Mouse (Mus musculus) kidney, postnatal 0 days (tissue): ENCODE measurements around the gene Prr18. TPM values are rescaled to one million over a fixed set of nuclear protein-coding genes. Genes with fewer than 3 reads are reported as not detected.

Experiments used
- ATAC-seq: fragments of 200-750 bp; cut with Nextera tagmentation; replicated peaks from 2 replicates; pipeline ENCODE4 v1.8.0; 2017; ENCODE audit warnings: low read depth, moderate number of reproducible peaks, moderate TSS enrichment, moderate library complexity; ENCODE audit not compliant: low FRiP score
- DNase-seq: peaks from one replicate; pipeline ENCODE4 v3.0.0-alpha.2; 2016; ENCODE audit warnings: low spot score
- H3K27ac ChIP-seq: fragments of 300-500 bp; sonication (generic); 2 replicates; pipeline ENCODE4 v1.5.1; 2014; ENCODE audit warnings: mild to moderate bottlenecking
- H3K27me3 ChIP-seq: fragments of 300-500 bp; sonication (generic); 2 replicates; pipeline ENCODE4 v1.6.1; 2014; ENCODE audit warnings: low read length, mixed read lengths; ENCODE audit not compliant: insufficient read depth
- H3K36me3 ChIP-seq: fragments of 300-500 bp; sonication (generic); 2 replicates; pipeline ENCODE4 v1.6.1; 2014; ENCODE audit warnings: low read length, mixed read lengths; ENCODE audit not compliant: insufficient read depth
- H3K4me1 ChIP-seq: fragments of 300-500 bp; sonication (generic); replicated peaks from 2 replicates; pipeline ENCODE4 v1.6.1; 2014; ENCODE audit warnings: antibody characterized with exemption, low read length, mixed read lengths; ENCODE audit not compliant: insufficient read depth
- H3K4me2 ChIP-seq: fragments of 300-500 bp; sonication (generic); 2 replicates; pipeline ENCODE4 v1.6.1; 2014; ENCODE audit warnings: mild to moderate bottlenecking, low read length, moderate library complexity, mixed read lengths
- H3K4me3 ChIP-seq: fragments of 300-500 bp; sonication (generic); replicated peaks from 2 replicates; pipeline ENCODE4 v1.5.1; 2014; ENCODE audit warnings: low read depth, low read length
- H3K9ac ChIP-seq: fragments of 300-500 bp; sonication (generic); 2 replicates; pipeline ENCODE4 v1.6.1; 2014; ENCODE audit warnings: low read depth, low read length
- H3K9me3 ChIP-seq: fragments of 300-500 bp; sonication (generic); replicated peaks from 2 replicates; pipeline ENCODE4 v1.6.1; 2016; ENCODE audit warnings: low read length, inconsistent platforms, mixed read lengths
- CTCF ChIP-seq: IDR thresholded peaks from 2 replicates; pipeline ENCODE4 v1.5.1; 2016; ENCODE audit warnings: antibody characterized with exemption, low read depth, mild to moderate bottlenecking, moderate library complexity
- WGBS: fragments of 180-500 bp; shearing (Covaris S2); extraction: QIAGEN DNeasy Blood & Tissue Kit; methylation state at CpG from one replicate; pipeline ENCODE4 v1.1.7; 2014; 5-methylcytosine and 5-hydroxymethylcytosine counted together
- polyA plus RNA-seq: library from polyadenylated mRNA; unstranded; fragments of >200 nt; fragmentation: Nextera tagmentation; extraction: Ambion mirVana; gene quantifications from 2 replicates; pipeline ENCODE4 v1.2.1, GENCODE M21; 2015

The Prr18 gene
- polyA plus RNA-seq, 1 experiment from 2014 or later, result 0.28 TPM

GRCm38 (mm10) chr17:8298281-8298680 lies 39.0 kb upstream of the Prr18 start:
- Histone ChIP-seq H3K4me2 (no peak overlapping the region), H3K4me1 (no peaks in the 10 kb centered on the region), H3K9me3 (no peaks in the 10 kb centered on the region), H3K4me3 (no peak overlapping the region), H3K9ac (no peak overlapping the region), H3K27me3 (no peaks in the 10 kb centered on the region), H3K27ac (no peak overlapping the region), H3K36me3 (0 out of 2 replicates have a peak, but pooled peaks cover 6% of the 10 kb centered on the region)
- ATAC-seq, result no peak
- TF ChIP-seq CTCF, result no peak
- WGBS, result 90% methylated on average over 2 of the region's 2 CpGs
- DNase-seq, result no peak

GRCm38 (mm10) chr17:8299524-8299923 lies 37.7 kb upstream of the Prr18 start:
- no peaks in the 10 kb centered on the region for H3K9me3 ChIP-seq
- H3K4me2 ChIP-seq, result no peak overlapping the region
- ATAC-seq (no peak), DNase-seq (no peak)
- H3K9ac ChIP-seq, result no peak overlapping the region
- H3K4me3 ChIP-seq, result no peak overlapping the region
- 0 out of 2 replicates have a peak, but pooled peaks cover 6% of the 10 kb centered on the region for H3K36me3 ChIP-seq
- H3K27me3 ChIP-seq, result no peaks in the 10 kb centered on the region
- no peak for TF ChIP-seq CTCF
- H3K27ac ChIP-seq, result no peak overlapping the region
- H3K4me1 ChIP-seq, result no peaks in the 10 kb centered on the region

GRCm38 (mm10) chr17:8301515-8301914 lies 35.7 kb upstream of the Prr18 start:
- 81% methylated on average over 4 of the region's 4 CpGs for WGBS
- Histone ChIP-seq H3K4me1 (no peaks in the 10 kb centered on the region), H3K9me3 (no peaks in the 10 kb centered on the region), H3K27me3 (no peaks in the 10 kb centered on the region), H3K4me3 (no peak overlapping the region), H3K9ac (no peak overlapping the region), H3K4me2 (no peak overlapping the region), H3K36me3 (0 out of 2 replicates have a peak, but pooled peaks cover 6% of the 10 kb centered on the region), H3K27ac (no peak overlapping the region)
- ATAC-seq (no peak), DNase-seq (no peak)
- TF ChIP-seq CTCF, result 0 out of 2 replicates have a peak, but pooled peaks have one; percentile 24

- Histone ChIP-seq H3K36me3 (0 out of 2 replicates have a peak, but pooled peaks cover 4% of the 10 kb centered on the region), H3K4me1 (no peaks in the 10 kb centered on the region), H3K4me3 (no peak overlapping the region), H3K27ac (no peak overlapping the region), H3K9ac (no peak overlapping the region), H3K4me2 (no peak overlapping the region), H3K27me3 (no peaks in the 10 kb centered on the region), H3K9me3 (no peaks in the 10 kb centered on the region)
- no peak for TF ChIP-seq CTCF
- no peak for DNase-seq
- 80% methylated on average over 7 of the region's 7 CpGs for WGBS
- no peak for ATAC-seq
Measured at GRCm38 (mm10) chr17:8302772-8303438, 34.4 kb upstream of the Prr18 start.

GRCm38 (mm10) chr17:8303671-8304070 lies 33.6 kb upstream of the Prr18 start:
- H3K27ac ChIP-seq, result no peak overlapping the region
- no peak overlapping the region for H3K4me3 ChIP-seq
- H3K27me3 ChIP-seq, result no peaks in the 10 kb centered on the region
- no peak for ATAC-seq
- no peaks in the 10 kb centered on the region for H3K9me3 ChIP-seq
- no peak for TF ChIP-seq CTCF
- 72% methylated on average over 5 of the region's 5 CpGs for WGBS
- no peaks in the 10 kb centered on the region for H3K36me3 ChIP-seq
- H3K4me2 ChIP-seq, result no peak overlapping the region
- no peak overlapping the region for H3K9ac ChIP-seq
- H3K4me1 ChIP-seq, result no peaks in the 10 kb centered on the region
- no peak for DNase-seq

GRCm38 (mm10) chr17:8305801-8306200 lies 31.5 kb upstream of the Prr18 start:
- H3K4me2 ChIP-seq, result no peak overlapping the region
- H3K36me3 ChIP-seq, result no peaks in the 10 kb centered on the region
- WGBS, result 22% methylated on average over 3 of the region's 3 CpGs
- no peak for ATAC-seq
- peak; percentile 36 for DNase-seq
- no peaks in the 10 kb centered on the region for H3K9me3 ChIP-seq
- no peaks in the 10 kb centered on the region for H3K4me1 ChIP-seq
- H3K4me3 ChIP-seq, result no peak overlapping the region
- H3K27me3 ChIP-seq, result no peaks in the 10 kb centered on the region
- TF ChIP-seq CTCF, result peak; percentile 64
- no peak overlapping the region for H3K9ac ChIP-seq
- no peak overlapping the region for H3K27ac ChIP-seq
